Mouse (Mus musculus): ENCODE measurements around the gene E030018B13Rik.

E030018B13Rik gene

GRCm38 (mm10) chr7:63898201-63898600 lies 18.5 kb upstream of the E030018B13Rik start:
- no peak for DNase-seq

- no peak for DNase-seq
Measured at GRCm38 (mm10) chr7:63899925-63900324, 16.7 kb upstream of the E030018B13Rik start.

- no peak for DNase-seq
Measured at GRCm38 (mm10) chr7:63900411-63900810, 16.2 kb upstream of the E030018B13Rik start.

GRCm38 (mm10) chr7:63901346-63901745 lies 15.3 kb upstream of the E030018B13Rik start:
- DNase-seq: peak; percentile 76

- no peak for DNase-seq
Measured at GRCm38 (mm10) chr7:63901942-63902341, 14.7 kb upstream of the E030018B13Rik start.

- no peak for DNase-seq
Measured at GRCm38 (mm10) chr7:63902604-63903210, 13.9 kb upstream of the E030018B13Rik start.

GRCm38 (mm10) chr7:63903635-63904380 lies 12.8 kb upstream of the E030018B13Rik start:
- no peak for DNase-seq

GRCm38 (mm10) chr7:63905190-63905589 lies 11.5 kb upstream of the E030018B13Rik start:
- DNase-seq: no peak

GRCm38 (mm10) chr7:63905642-63906041 lies 11.0 kb upstream of the E030018B13Rik start:
- DNase-seq: no peak

- DNase-seq: peak; percentile 88
Measured at GRCm38 (mm10) chr7:63907778-63908495, 8.7 kb upstream of the E030018B13Rik start.

GRCm38 (mm10) chr7:63908496-63909285 lies 8.0 kb upstream of the E030018B13Rik start:
- DNase-seq: no peak

GRCm38 (mm10) chr7:63910225-63910624 lies 6.4 kb upstream of the E030018B13Rik start:
- DNase-seq: no peak

- no peak for DNase-seq
Measured at GRCm38 (mm10) chr7:63910912-63911311, 5.7 kb upstream of the E030018B13Rik start.

- DNase-seq: peak; percentile 77
Measured at GRCm38 (mm10) chr7:63911383-63912233, 5.0 kb upstream of the E030018B13Rik start.

- no peak for DNase-seq
Measured at GRCm38 (mm10) chr7:63912234-63912810, 4.3 kb upstream of the E030018B13Rik start.

GRCm38 (mm10) chr7:63912924-63913723 lies 3.5 kb upstream of the E030018B13Rik start:
- no peak for DNase-seq

- DNase-seq: no peak
Measured at GRCm38 (mm10) chr7:63913724-63914692, 2.6 kb upstream of the E030018B13Rik start.

GRCm38 (mm10) chr7:63914891-63915290 lies 1.8 kb upstream of the E030018B13Rik start:
- DNase-seq: no peak

- peak; percentile 76 for DNase-seq
Measured at GRCm38 (mm10) chr7:63917693-63918092, 1.0 kb downstream of the E030018B13Rik start.

All from cerebellum, adult 9-11 months (tissue).